Mouse (Mus musculus) MEL (cell line): ENCODE measurements around the gene Ablim1.

ENCODE experiments used
- BHLHE40 ChIP-seq: IDR thresholded peaks from 2 replicates; pipeline ENCODE4 v1.6.1; 2012; ENCODE audit warnings: low read depth, mild to moderate bottlenecking, inconsistent platforms, low read length, improper control_type of control experiment, borderline replicate concordance
- CTCF ChIP-seq, 3 experiments: IDR thresholded peaks in 2 of 3; conservative IDR thresholded peaks in 1 of 3; 2 replicates each; pipeline ENCODE4 v1.5.1; 2011 to 2012; ENCODE audit warnings: low read length in 3 of 3, low read depth in 2 of 3, mild to moderate bottlenecking in 2 of 3, improper control_type of control experiment in 1 of 3, inconsistent platforms in 1 of 3, mixed read lengths in 1 of 3, moderate library complexity in 1 of 3; ENCODE audit not compliant: control insufficient read depth in 1 of 3, insufficient read depth in 1 of 3, poor library complexity in 1 of 3, severe bottlenecking in 1 of 3
- E2F4 ChIP-seq: IDR thresholded peaks from 2 replicates; pipeline ENCODE4 v1.6.1; 2011; ENCODE audit warnings: low read depth, low read length, improper control_type of control experiment, borderline replicate concordance
- EP300 ChIP-seq, 2 experiments: IDR thresholded peaks; 2 replicates each; pipeline ENCODE4 v1.6.1; 2011; ENCODE audit warnings: improper control_type of control experiment in 2 of 2, low read length in 2 of 2, low read depth in 1 of 2, mild to moderate bottlenecking in 1 of 2
- JUND ChIP-seq: IDR thresholded peaks from 2 replicates; pipeline ENCODE4 v1.6.1; 2011; ENCODE audit warnings: low read depth, mild to moderate bottlenecking, improper control_type of control experiment, low read length
- MAX ChIP-seq: IDR thresholded peaks from 2 replicates; pipeline ENCODE4 v1.6.1; 2011; ENCODE audit warnings: low read length, improper control_type of control experiment
- MYB ChIP-seq: IDR thresholded peaks from 2 replicates; pipeline ENCODE4 v1.6.1; 2011; ENCODE audit warnings: mild to moderate bottlenecking, low read depth, low read length, improper control_type of control experiment
- POLR2A ChIP-seq, 2 experiments: IDR thresholded peaks; 2 replicates each; pipeline ENCODE4 v1.6.1; 2011 to 2012; ENCODE audit warnings: low read length in 2 of 2, mild to moderate bottlenecking in 2 of 2, control low read depth in 1 of 2, improper control_type of control experiment in 1 of 2, low read depth in 1 of 2, moderate library complexity in 1 of 2; ENCODE audit not compliant: control insufficient read depth in 1 of 2, insufficient read depth in 1 of 2, poor library complexity in 1 of 2
- RCOR1 ChIP-seq: IDR thresholded peaks from 2 replicates; pipeline ENCODE4 v1.6.1; 2012; ENCODE audit warnings: low read depth, mild to moderate bottlenecking, inconsistent platforms, low read length, improper control_type of control experiment
- TAL1 ChIP-seq: IDR thresholded peaks from 2 replicates; pipeline ENCODE4 v1.6.1; 2012; ENCODE audit warnings: mild to moderate bottlenecking, inconsistent platforms, low read length, moderate library complexity, mixed read lengths
- TBP ChIP-seq: IDR thresholded peaks from 2 replicates; pipeline ENCODE4 v1.8.0; 2011; ENCODE audit warnings: low read depth, low read length, improper control_type of control experiment
- TCF12 ChIP-seq: IDR thresholded peaks from 2 replicates; pipeline ENCODE4 v1.6.1; 2014; ENCODE audit warnings: low read depth, mild to moderate bottlenecking, inconsistent platforms, low read length, improper control_type of control experiment, moderate library complexity

DNA sequence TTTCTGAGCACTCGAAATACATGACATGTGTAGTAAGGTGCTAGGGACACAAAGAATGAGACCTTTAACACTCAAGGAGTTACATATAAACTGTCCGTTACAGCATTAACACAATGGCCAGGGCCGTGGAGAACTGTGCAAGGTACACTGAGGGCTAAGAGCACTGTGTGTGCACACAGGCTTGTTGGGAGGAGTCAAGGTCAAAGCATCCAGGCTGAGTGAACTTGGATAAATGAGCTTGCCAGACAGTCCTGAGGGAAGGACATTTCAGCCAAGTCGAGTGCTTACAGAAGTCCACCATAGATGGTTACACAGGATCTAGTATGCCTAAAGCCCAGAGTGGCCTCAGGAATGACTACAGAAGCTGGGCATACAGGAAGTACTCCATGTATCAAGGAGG, 319.3 kb downstream of the Ablim1 start:
- TF ChIP-seq CTCF (IDR thresholded peaks at IDR 0.05 in 2 of 3, conservative IDR thresholded peaks at IDR 0.05 in 1 of 3; ENCODE audit: control insufficient read depth in 1 of 3, insufficient read depth in 1 of 3, low read depth in 2 of 3, low read length in 3 of 3, poor library complexity in 1 of 3, severe bottlenecking in 1 of 3) (no peak), TAL1 (no peak), MAX (no peak), EP300 (IDR thresholded peaks at IDR 0.05; ENCODE audit: low read depth in 1 of 2, low read length in 2 of 2) (no peak), POLR2A (IDR thresholded peaks at IDR 0.05; ENCODE audit: control insufficient read depth in 1 of 2, insufficient read depth in 1 of 2, low read depth in 1 of 2, low read length in 2 of 2, poor library complexity in 1 of 2) (no peak), MYB (no peak), TCF12 (no peak), JUND (no peak), RCOR1 (no peak), TBP (no peak), BHLHE40 (no peak), E2F4 (no peak)
